Mouse (Mus musculus): Measurements from ENCODE around the gene Gm11114. TPM values are rescaled to one million over a fixed set of nuclear protein-coding genes. Genes with fewer than 3 reads are reported as not detected.

Gm11114 gene
- total RNA-seq, 1 experiment from 2014 or later, result not detected

DNA sequence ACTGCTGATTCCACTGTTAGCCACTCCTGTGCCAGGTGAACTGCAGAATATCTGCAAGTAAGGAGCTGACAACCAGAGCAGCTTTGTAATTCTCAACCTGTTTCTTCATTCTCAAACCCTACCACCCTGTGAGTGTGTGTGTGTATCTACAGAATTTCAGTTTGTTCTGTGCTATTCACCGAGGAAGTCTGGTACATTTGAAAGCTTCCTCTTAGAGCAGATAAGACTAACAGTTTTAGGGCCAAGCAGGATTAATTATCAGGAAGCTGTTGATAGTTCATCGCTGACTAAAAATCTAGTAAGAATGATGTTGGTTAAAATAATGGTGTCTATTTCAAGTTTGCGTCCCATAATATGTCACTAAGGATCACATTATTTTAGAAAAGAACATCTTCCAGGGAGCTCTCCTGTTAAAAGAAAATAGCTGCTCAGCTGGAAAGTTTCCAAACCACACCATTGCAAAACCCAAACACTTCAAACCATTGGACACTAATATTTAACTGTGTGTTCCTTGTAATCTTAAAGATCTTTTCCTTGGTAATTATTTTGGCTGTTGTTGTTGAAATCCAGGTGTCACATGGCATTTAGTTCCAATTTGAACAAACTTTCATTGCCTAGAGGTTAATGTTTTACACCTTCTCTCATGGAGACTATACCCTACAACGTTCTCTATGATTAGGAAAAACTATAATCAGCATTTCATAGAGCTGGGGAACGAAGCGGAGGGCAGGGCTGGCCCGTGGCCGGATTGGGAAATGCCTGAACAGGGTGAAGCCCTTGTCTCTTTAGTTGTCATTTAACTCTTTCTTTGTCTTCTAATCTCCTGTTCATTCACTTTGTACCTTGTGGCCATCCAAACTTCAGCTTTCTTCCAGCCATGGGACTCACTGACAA, 30.6 kb downstream of the Gm11114 start:
- peak; percentile 77 to 79 for ATAC-seq (replicated peaks in 1 of 2; ENCODE audit: insufficient read depth in 1 of 2, low FRiP score in 2 of 2, low TSS enrichment in 1 of 2, low read depth in 1 of 2, poor library complexity in 2 of 2, severe bottlenecking in 2 of 2)

DNA sequence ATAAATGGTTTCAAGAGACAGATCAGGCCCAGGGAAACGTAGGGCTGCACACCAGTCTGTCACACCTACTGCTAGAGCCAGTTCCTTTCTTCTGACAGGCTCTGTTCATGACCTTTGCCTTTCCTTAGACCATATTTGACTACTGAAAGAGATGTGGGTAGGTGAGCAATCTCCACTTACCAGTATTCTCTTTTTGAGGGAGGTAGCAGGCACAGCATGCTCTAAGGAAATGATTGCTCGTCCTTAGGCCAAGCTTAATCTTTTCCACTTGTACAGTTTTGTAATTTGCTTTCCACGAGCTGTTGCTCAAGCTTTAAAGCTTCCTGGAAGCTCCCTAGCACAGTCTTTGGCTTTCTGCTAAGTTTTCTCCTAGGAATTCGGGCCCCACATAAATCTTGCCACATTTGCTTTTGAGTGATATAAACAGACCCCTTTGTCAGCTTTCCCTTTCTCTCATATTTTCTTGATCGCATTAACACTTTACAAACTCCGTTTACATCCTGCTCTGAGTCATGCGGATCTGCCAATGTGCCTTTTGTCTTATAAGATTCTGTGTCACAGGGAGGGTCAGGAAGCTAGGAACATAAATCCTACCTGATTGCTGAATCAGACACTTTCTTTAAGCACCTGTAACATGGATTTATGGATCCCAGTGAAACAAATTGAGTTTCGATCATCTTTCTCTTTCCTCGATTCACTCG, 35.4 kb downstream of the Gm11114 start:
- ATAC-seq (replicated peaks in 1 of 2; ENCODE audit: insufficient read depth in 1 of 2, low FRiP score in 2 of 2, low TSS enrichment in 1 of 2, low read depth in 1 of 2, poor library complexity in 2 of 2, severe bottlenecking in 2 of 2), result no peak

DNA sequence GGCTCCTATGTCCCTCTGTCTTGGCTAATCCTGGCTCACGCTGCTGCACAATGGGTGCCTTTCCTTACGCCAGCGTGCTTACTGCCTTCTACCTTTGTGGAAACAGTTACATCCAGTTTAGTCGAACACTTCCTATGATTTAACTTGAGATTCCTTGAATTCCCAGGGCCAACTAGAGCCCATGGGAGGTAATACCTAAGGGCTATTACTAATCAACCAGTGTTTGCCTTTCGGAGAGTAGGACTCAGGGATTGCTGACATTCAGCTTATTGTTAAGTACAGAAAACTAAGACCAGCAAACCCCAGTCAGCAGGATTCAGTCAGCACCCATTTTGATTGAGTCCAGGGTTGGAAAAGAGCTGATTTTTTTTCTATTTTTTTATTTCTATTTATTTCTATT, 43.0 kb downstream of the Gm11114 start:
- no peak for ATAC-seq (replicated peaks in 1 of 2; ENCODE audit: insufficient read depth in 1 of 2, low FRiP score in 2 of 2, low TSS enrichment in 1 of 2, low read depth in 1 of 2, poor library complexity in 2 of 2, severe bottlenecking in 2 of 2)

DNA sequence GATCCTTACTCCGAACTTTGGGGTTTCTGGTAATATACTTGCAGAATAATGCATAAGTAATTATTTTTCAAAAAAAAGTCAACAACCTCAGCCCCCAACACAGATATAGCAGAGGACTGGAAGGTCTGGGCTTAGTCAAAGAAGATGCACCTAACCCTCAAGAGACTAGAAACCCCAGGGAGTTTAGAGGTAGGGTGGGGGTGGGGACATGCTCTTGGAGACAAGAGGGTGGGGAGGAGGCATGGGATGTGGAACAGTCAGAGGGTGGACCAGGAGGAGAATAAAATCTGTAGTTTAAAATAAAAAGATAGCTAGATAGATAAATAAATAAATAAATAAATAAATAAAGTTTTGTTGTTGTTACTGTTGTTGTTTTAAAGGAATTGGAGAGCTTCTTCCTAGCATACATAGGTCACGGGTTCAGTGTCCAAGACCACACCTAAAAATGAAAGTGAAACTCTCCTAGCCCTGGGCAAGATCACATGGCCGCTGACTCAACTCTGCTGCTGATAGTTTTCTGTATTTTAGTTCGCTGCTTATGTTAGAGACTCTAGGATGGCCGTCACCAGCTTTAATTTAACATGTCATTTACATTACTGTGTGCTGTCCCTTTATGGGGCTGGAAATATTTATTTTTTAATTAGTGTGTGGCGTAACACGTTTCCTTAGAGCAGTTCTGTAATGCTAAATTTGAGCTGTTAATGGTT, 44.7 kb downstream of the Gm11114 start:
- ATAC-seq (replicated peaks in 1 of 2; ENCODE audit: insufficient read depth in 1 of 2, low FRiP score in 2 of 2, low TSS enrichment in 1 of 2, low read depth in 1 of 2, poor library complexity in 2 of 2, severe bottlenecking in 2 of 2), result peak in 1 of 2 experiments; percentile 56; a peak in 1 of 4 replicates

Other genes with a start within 250 kb of the Gm11114 start
- gene Tent5a, start 14.6 kb downstream of the Gm11114 start, total RNA-seq (2017), result 12.7 and 15.3 TPM in 2 replicates